Mouse (Mus musculus) thymus, adult 2 months (tissue): ENCODE data around the gene Ascc2.

Experiments
- CTCF ChIP-seq: fragments of 200-500 bp; IDR thresholded peaks from 2 replicates; pipeline ENCODE4 v1.5.1; 2012; ENCODE audit warnings: mild to moderate bottlenecking, control low read depth, low read length, moderate library complexity, borderline replicate concordance; ENCODE audit not compliant: control insufficient read depth, poor library complexity, insufficient read depth; ENCODE audit errors: extremely low read depth
- POLR2A ChIP-seq: fragments of 200-500 bp; IDR thresholded peaks from 2 replicates; pipeline ENCODE4 v1.6.1; 2012; ENCODE audit warnings: mild to moderate bottlenecking, low read length, control low read depth, moderate library complexity; ENCODE audit not compliant: control insufficient read depth, poor library complexity, insufficient read depth; ENCODE audit errors: extremely low read depth

GRCm38 (mm10) chr11:4700726-4701125 lies 63.2 kb downstream of the Ascc2 start:
- TF ChIP-seq CTCF (no peak), POLR2A (no peak)
